ENCODE assay signal across 12 mouse cellular contexts in the genomic region with DNA sequence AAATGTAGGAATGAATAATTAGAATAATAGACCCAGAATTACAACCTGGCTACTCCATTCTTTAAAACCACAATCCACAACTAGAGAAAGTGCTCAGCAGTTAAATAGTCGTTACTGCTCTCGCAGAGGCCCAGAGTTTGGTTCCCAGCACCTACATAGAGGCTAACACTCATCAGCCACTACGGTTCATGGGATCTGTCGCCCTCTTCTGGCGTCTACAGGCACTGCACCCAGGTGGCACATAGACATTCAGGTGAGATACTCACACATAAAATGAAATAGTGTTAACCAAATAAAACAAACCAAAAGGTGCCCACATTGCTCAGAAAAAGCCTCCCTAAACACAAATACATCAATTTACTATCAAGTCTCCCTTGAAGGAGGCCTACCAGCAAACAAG.
DNase-seq lines count a peak whose midpoint lies in the region; ATAC-seq and TF ChIP-seq lines count a peak whose summit lies in the region.
"Had no signal": no experiment of that assay in that cellular context is flagged by ENCODE, and none has a peak within 500 bp of the region (broad histone marks: within the 10 kb centered on the region; RNA-seq: fewer than 3 reads in every experiment).

No protein-coding gene starts in this region.

- WGBS in liver, adult 2 months: 86% methylated on average over 5 of the region's 5 CpGs
- WGBS in liver, embryonic 11.5 days: 76% methylated on average over 5 of the region's 5 CpGs
- 68% methylated on average over 5 of the region's 5 CpGs for WGBS in liver, embryonic 14.5 days (ENCODE audit: insufficient replicate concordance)

- no peak overlapping the region for H3K4me3 ChIP-seq in liver, adult 2 months (ENCODE audit: insufficient read depth, low read depth, low read length)
- no peak overlapping the region for H3K4me3 ChIP-seq in liver, embryonic 11.5 days (ENCODE audit: low read depth, low read length)
- H3K4me3 ChIP-seq in E14TG2a.4 (replicated peaks; ENCODE audit: low read length) (no peak overlapping the region), G1E (ENCODE audit: low read depth, low read length) (no peak overlapping the region)
- no peak overlapping the region for H3K4me3 ChIP-seq in liver, embryonic 14.5 days (ENCODE audit: insufficient read depth in 1 of 2, low read depth in 2 of 2, low read length in 2 of 2)
- H3K4me3 ChIP-seq: embryonic facial prominence, embryonic 10.5 days; forebrain, embryonic 12.5 days; kidney, embryonic 15.5 days; myocyte had no signal

- H3K4me2 ChIP-seq in liver, embryonic 11.5 days: no peak overlapping the region
- H3K4me2 ChIP-seq in liver, embryonic 14.5 days (ENCODE audit: low read depth): no peak overlapping the region
- H3K4me2 ChIP-seq: forebrain, embryonic 12.5 days; kidney, embryonic 15.5 days had no signal

- H3K4me1 ChIP-seq in liver, adult 2 months (ENCODE audit: control insufficient read depth, insufficient read depth, low read length): peaks cover 14% of the 10 kb centered on the region
- H3K4me1 ChIP-seq in liver, embryonic 11.5 days (replicated peaks; ENCODE audit: control insufficient read depth, insufficient read depth, low read length): no peaks in the 10 kb centered on the region
- no peaks in the 10 kb centered on the region for H3K4me1 ChIP-seq in E14TG2a.4 (replicated peaks; ENCODE audit: low read depth, low read length)
- 0 out of 2 replicates have a peak, but pooled peaks cover 2% of the 10 kb centered on the region for H3K4me1 ChIP-seq in G1E (ENCODE audit: insufficient read depth, low read depth, low read length)
- H3K4me1 ChIP-seq in liver, embryonic 14.5 days (replicated peaks; ENCODE audit: control insufficient read depth in 2 of 2, insufficient read depth in 2 of 2, low read length in 1 of 2): peaks cover 0 to 3% of the 10 kb centered on the region in 2 experiments; a peak in 1 of 4 replicates

- peak; percentile 57 for TF ChIP-seq CTCF in liver, adult 2 months (IDR thresholded peaks at IDR 0.05; ENCODE audit: low read depth, low read length)
- TF ChIP-seq CTCF in E14TG2a.4 (conservative IDR thresholded peaks at IDR 0.05; ENCODE audit: low read length) (peak; percentile 87), G1E (IDR thresholded peaks at IDR 0.05; ENCODE audit: low read depth, low read length) (0 out of 2 replicates have a peak, but pooled peaks have one; percentile 13)
- peak; percentile 84 for TF ChIP-seq CTCF in liver, embryonic 14.5 days (IDR thresholded peaks at IDR 0.05; ENCODE audit: low read depth)

- H3K79me2 ChIP-seq in liver, adult 2 months (ENCODE audit: control insufficient read depth, insufficient read depth, low read length): peaks cover 7% of the 10 kb centered on the region; the same call in 1 of the 2 replicates

- ATAC-seq in liver, embryonic 11.5 days (replicated peaks; ENCODE audit: low FRiP score): no peak
- no peak for ATAC-seq in G1E (ENCODE audit: extremely low read depth, insufficient number of reproducible peaks, low FRiP score, poor library complexity, severe bottlenecking)
- no peak for ATAC-seq in liver, embryonic 14.5 days (ENCODE audit: insufficient read depth)

- DNase-seq in liver, adult 2 months (ENCODE audit: extremely low read depth, low read depth, low spot score): no peak
- DNase-seq in liver, embryonic 11.5 days (ENCODE audit: low spot score): no peak
- no peak for DNase-seq in G1E (ENCODE audit: low spot score)
- DNase-seq in liver, embryonic 14.5 days (ENCODE audit: low read depth in 3 of 3, low spot score in 3 of 3): no peak
- no peak for DNase-seq in urinary bladder, postnatal 25 days (ENCODE audit: low spot score)
- no peak for DNase-seq in frontal cortex, postnatal 14 days (ENCODE audit: low spot score in 2 of 2)
- DNase-seq: cerebellum, adult 11-12 months had no signal

- H3K27me3 ChIP-seq in liver, adult 2 months (ENCODE audit: control insufficient read depth, insufficient read depth, low read length): no peaks in the 10 kb centered on the region
- no peaks in the 10 kb centered on the region for H3K27me3 ChIP-seq in liver, embryonic 11.5 days (replicated peaks; ENCODE audit: control insufficient read depth, insufficient read depth, low read length)
- no peaks in the 10 kb centered on the region for H3K27me3 ChIP-seq in E14TG2a.4 (ENCODE audit: insufficient read depth, low read length)
- H3K27me3 ChIP-seq in G1E (ENCODE audit: insufficient read depth, low read length): no peaks in the 10 kb centered on the region; the same call in 1 of the 2 replicates
- no peaks in the 10 kb centered on the region for H3K27me3 ChIP-seq in liver, embryonic 14.5 days (ENCODE audit: control insufficient read depth, insufficient read depth, low read length)
- H3K27me3 ChIP-seq: forebrain, embryonic 12.5 days; kidney, embryonic 15.5 days had no signal

- no peak overlapping the region for H3K27ac ChIP-seq in liver, adult 2 months (replicated peaks; ENCODE audit: insufficient read depth, low read depth, low read length)
- H3K27ac ChIP-seq in liver, embryonic 11.5 days (ENCODE audit: low read depth, low read length): no peak overlapping the region
- H3K27ac ChIP-seq in liver, embryonic 14.5 days: no peak overlapping the region
- H3K27ac ChIP-seq: embryonic facial prominence, embryonic 10.5 days; forebrain, embryonic 12.5 days; kidney, embryonic 15.5 days had no signal

- H3K9ac ChIP-seq in liver, adult 2 months (ENCODE audit: low read depth, low read length): no peak overlapping the region
- H3K9ac ChIP-seq in liver, embryonic 11.5 days (ENCODE audit: low read depth, low read length): no peak overlapping the region
- H3K9ac ChIP-seq in liver, embryonic 14.5 days (replicated peaks): no peak overlapping the region
- H3K9ac ChIP-seq: forebrain, embryonic 12.5 days; kidney, embryonic 15.5 days had no signal

- peaks cover 2% of the 10 kb centered on the region; the same call in 1 of the 2 replicates for H3K9me3 ChIP-seq in liver, embryonic 11.5 days (ENCODE audit: control insufficient read depth, low read length)
- H3K9me3 ChIP-seq in E14TG2a.4 (ENCODE audit: low read length) (peaks cover 9% of the 10 kb centered on the region; the same call in 1 of the 2 replicates), G1E (replicated peaks) (peaks cover 8% of the 10 kb centered on the region)
- peaks cover 6% of the 10 kb centered on the region for H3K9me3 ChIP-seq in liver, embryonic 14.5 days (ENCODE audit: control insufficient read depth, low read length)

- no peak for TF ChIP-seq EP300 in liver, embryonic 14.5 days (IDR thresholded peaks at IDR 0.05; ENCODE audit: low read depth)

- no peaks in the 10 kb centered on the region for H3K36me3 ChIP-seq in liver, adult 2 months (ENCODE audit: control insufficient read depth, insufficient read depth, low read length)
- no peaks in the 10 kb centered on the region for H3K36me3 ChIP-seq in liver, embryonic 11.5 days (ENCODE audit: control insufficient read depth, insufficient read depth, low read length)
- no peaks in the 10 kb centered on the region for H3K36me3 ChIP-seq in E14TG2a.4 (ENCODE audit: insufficient read depth, low read length)
- no peaks in the 10 kb centered on the region for H3K36me3 ChIP-seq in G1E (replicated peaks)
- no peaks in the 10 kb centered on the region for H3K36me3 ChIP-seq in liver, embryonic 14.5 days (replicated peaks; ENCODE audit: control insufficient read depth, insufficient read depth, low read depth)
- H3K36me3 ChIP-seq: embryonic facial prominence, embryonic 10.5 days; forebrain, embryonic 12.5 days; kidney, embryonic 15.5 days had no signal

- TF ChIP-seq POLR2A in liver, adult 2 months (IDR thresholded peaks at IDR 0.05; ENCODE audit: extremely low read depth, insufficient read depth, low read length): no peak

Comparison
In these comparisons a context has a peak if more than half of its experiments do, and no peak if none do; other contexts are left out.
1. CTCF ChIP-seq: peak in every context shown above with its lines; median percentile 87 in E14TG2a.4; 84 in liver, embryonic 14.5 days; 57 in liver, adult 2 months; 13 in G1E.